Mouse (Mus musculus): ENCODE data around the gene Pacsin2.

Pacsin2 gene

GRCm38 (mm10) chr15:83328952-83329351, 135.5 kb downstream of the Pacsin2 start:
- no peak for DNase-seq (ENCODE audit: low spot score in 2 of 2)
